Mouse (Mus musculus) limb, embryonic 12.5 days (tissue): ENCODE measurements around the gene Nqo2. TPM values are rescaled to one million over a fixed set of nuclear protein-coding genes. Genes with fewer than 3 reads are reported as not detected.
A peak's percentile ranks its signal among the peaks of the same experiment; 100 is the strongest.
"Not testable (repeated sequence)": the region's sequence is repeated elsewhere in the genome, so short reads cannot be mapped to it uniquely, and the experiment has no call there.

Experiments used
- ATAC-seq: fragments of 200-750 bp; cut with Nextera tagmentation; 2 replicates; pipeline ENCODE4 v1.8.0; 2017; ENCODE audit warnings: low read depth, moderate TSS enrichment; ENCODE audit not compliant: insufficient number of reproducible peaks, insufficient read depth, low FRiP score, low TSS enrichment
- H3K27ac ChIP-seq: fragments of 300-500 bp; sonication (generic); 2 replicates; pipeline ENCODE4 v1.5.1; 2016; ENCODE audit warnings: mild to moderate bottlenecking, moderate library complexity
- H3K27me3 ChIP-seq: fragments of 300-500 bp; sonication (generic); 2 replicates; pipeline ENCODE4 v1.6.1; 2016; ENCODE audit warnings: mild to moderate bottlenecking, moderate library complexity
- H3K36me3 ChIP-seq: fragments of 300-500 bp; sonication (generic); 2 replicates; pipeline ENCODE4 v1.6.1; 2016; ENCODE audit warnings: mild to moderate bottlenecking, moderate library complexity
- H3K4me1 ChIP-seq: fragments of 300-500 bp; sonication (generic); replicated peaks from 2 replicates; pipeline ENCODE4 v1.6.1; 2016
- H3K4me2 ChIP-seq: fragments of 300-500 bp; sonication (generic); 2 replicates; pipeline ENCODE4 v1.6.1; 2016; ENCODE audit warnings: mild to moderate bottlenecking, moderate library complexity
- H3K4me3 ChIP-seq: fragments of 300-500 bp; sonication (generic); replicated peaks from 2 replicates; pipeline ENCODE4 v1.5.1; 2016; ENCODE audit warnings: mild to moderate bottlenecking
- H3K9ac ChIP-seq: fragments of 300-500 bp; sonication (generic); replicated peaks from 2 replicates; pipeline ENCODE4 v1.6.1; 2016; ENCODE audit warnings: mild to moderate bottlenecking, moderate library complexity
- H3K9me3 ChIP-seq: fragments of 300-500 bp; sonication (generic); 2 replicates; pipeline ENCODE4 v1.6.1; 2016; ENCODE audit warnings: mild to moderate bottlenecking, moderate library complexity
- WGBS: fragments of 180-500 bp; shearing (Covaris S2); methylation state at CpG from one replicate; pipeline ENCODE4 v1.1.7; 2016; 5-methylcytosine and 5-hydroxymethylcytosine counted together
- polyA plus RNA-seq: library from polyadenylated mRNA; unstranded; fragments of >200 nt; fragmentation: Nextera tagmentation; extraction: Ambion mirVana; gene quantifications from 2 replicates; pipeline ENCODE4 v1.2.1, GENCODE M21; 2016

The Nqo2 gene
- 14.1 and 16.6 TPM in 2 replicates for polyA plus RNA-seq

DNA sequence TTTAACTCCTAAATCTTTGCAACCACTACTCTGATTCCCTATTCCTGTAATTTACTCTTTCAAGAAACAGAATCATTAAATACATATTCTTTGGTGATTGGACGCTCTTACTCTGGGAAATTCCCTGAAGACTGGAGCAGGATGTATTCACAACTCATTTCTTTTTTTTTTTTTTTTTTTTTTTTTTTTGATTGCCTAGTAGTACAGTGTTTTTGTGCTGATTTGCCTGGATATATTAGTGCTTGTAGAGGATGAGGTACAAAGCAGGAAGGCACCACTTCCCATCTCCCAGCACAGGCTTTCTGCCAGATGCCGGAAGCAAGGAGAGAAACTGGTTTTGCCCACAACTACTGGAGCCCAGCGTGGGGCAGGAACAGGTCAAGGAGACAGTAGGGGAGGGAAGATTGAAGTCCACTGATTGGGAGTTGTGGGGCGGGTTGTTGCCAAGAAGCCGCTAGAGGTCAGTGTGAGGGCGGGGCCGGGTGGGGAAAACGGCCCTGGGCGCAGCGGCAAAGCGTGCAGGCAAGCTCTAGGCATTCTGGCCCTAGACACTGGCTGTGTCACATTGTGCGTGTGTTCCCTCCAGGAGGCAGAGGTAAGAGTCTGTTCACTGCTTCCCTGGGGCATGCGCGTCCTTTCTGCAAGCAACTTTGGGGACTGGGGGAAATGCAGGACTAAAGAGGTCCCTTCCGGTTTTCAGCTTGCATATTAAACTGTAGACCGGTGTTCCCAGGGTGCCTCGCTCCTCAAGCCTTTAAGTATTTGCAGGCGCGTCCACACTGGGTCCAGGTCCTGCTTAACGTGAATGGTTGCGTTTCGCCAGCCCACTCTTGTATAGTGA, at the start of gene Nqo2:
Gene Nqo2 (plus strand): TSS at position 482 of the 841 bp plus-strand sequence.
- peak within 1 kb of the TSS; percentile 60 for H3K9ac ChIP-seq
- H3K27me3 ChIP-seq, result no peaks in the 10 kb centered on the region
- 3% methylated on average over 22 of the region's 22 CpGs for WGBS
- peak within 1 kb of the TSS; percentile 61 for H3K4me2 ChIP-seq
- peak within 1 kb of the TSS; percentile 58 for H3K4me3 ChIP-seq
- ATAC-seq, result peak; percentile 89
- peaks cover 7% of the 10 kb centered on the region; the same call in 1 of the 2 replicates for H3K4me1 ChIP-seq
- no peaks in the 10 kb centered on the region for H3K36me3 ChIP-seq
- no peaks in the 10 kb centered on the region for H3K9me3 ChIP-seq
- peak within 1 kb of the TSS; percentile 91 for H3K27ac ChIP-seq

DNA sequence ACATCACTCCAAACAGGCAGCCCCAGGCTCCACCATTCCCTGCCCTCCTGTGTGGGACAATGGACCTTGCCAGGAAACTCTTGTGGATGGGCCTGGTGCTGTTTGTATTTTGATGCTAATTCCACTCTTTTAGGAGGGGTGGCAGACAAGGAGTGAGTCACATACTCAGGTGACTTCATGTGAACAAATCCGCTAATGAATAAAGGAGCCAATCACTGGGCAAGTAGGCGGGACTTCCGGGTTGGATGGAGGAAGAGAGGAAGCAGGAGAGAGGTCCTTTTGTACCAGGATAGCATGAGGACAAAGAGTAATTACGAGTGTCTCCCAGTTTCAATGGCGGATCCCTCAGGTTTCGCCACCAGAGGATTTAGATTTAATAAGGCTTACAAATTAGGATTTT, 43.4 kb upstream of the Nqo2 start:
- Histone ChIP-seq H3K9ac (no peak overlapping the region), H3K4me2 (no peak overlapping the region), H3K4me3 (no peak overlapping the region), H3K36me3 (peaks cover 52% of the 10 kb centered on the region), H3K4me1 (no peaks in the 10 kb centered on the region), H3K27ac (no peak overlapping the region), H3K27me3 (no peaks in the 10 kb centered on the region), H3K9me3 (no peaks in the 10 kb centered on the region)
- 94% methylated on average over 6 of the region's 6 CpGs for WGBS
- ATAC-seq, result no peak

DNA sequence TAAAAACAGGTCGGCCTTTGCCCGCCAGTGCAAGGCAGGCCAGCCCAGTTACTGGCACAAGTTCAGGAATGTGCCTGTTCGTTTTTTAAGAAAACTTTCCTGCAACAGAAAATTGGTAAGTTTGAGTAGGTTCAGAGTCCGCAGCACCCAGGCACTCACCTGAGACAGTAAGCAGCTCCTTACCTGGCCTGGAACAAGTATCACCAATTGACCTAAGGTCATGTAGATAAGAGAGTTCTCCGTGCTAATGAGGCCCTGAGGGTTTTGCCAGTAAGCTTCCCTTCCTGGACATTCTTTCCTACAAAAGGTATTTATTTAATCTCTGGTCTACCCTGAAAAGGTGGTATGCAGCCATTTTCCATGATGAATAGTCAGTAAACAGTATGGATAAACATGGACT, 42.8 kb upstream of the Nqo2 start:
- H3K36me3 ChIP-seq, result peaks cover 52% of the 10 kb centered on the region
- H3K27me3 ChIP-seq, result no peaks in the 10 kb centered on the region
- WGBS, result 86% methylated on average over 5 of the region's 5 CpGs
- no peaks in the 10 kb centered on the region for H3K9me3 ChIP-seq
- no peak overlapping the region for H3K27ac ChIP-seq
- H3K9ac ChIP-seq, result no peak overlapping the region
- H3K4me3 ChIP-seq, result no peak overlapping the region
- ATAC-seq, result no peak
- H3K4me2 ChIP-seq, result no peak overlapping the region
- H3K4me1 ChIP-seq, result no peaks in the 10 kb centered on the region

DNA sequence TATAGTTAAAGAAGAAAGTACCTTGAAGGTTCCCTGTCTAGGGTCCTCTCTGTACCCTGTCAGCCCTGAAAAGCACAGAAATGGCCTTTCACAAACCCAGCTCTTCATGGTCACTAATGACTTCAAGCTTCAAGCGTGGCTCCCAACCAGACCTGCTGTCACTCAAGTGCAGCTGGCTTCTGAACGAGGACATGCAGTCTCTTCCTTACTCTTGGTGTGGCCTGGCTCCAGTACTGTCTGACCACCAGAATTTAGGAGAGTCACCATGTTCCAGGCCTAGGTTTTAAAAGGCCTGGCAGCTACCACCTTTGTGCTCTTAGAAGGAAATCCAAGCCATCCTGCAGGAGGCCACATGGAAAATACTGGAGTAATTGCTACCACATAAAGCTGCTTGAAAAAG, 34.2 kb upstream of the Nqo2 start:
- H3K4me1 ChIP-seq, result 0 out of 2 replicates have a peak, but pooled peaks cover 6% of the 10 kb centered on the region
- no peak overlapping the region for H3K27ac ChIP-seq
- no peak overlapping the region for H3K9ac ChIP-seq
- 76% methylated on average over 2 of the region's 2 CpGs for WGBS
- no peaks in the 10 kb centered on the region for H3K9me3 ChIP-seq
- 0 out of 2 replicates have a peak, but pooled peaks cover 10% of the 10 kb centered on the region for H3K36me3 ChIP-seq
- ATAC-seq, result no peak
- no peak overlapping the region for H3K4me3 ChIP-seq
- H3K27me3 ChIP-seq, result no peaks in the 10 kb centered on the region
- no peak overlapping the region for H3K4me2 ChIP-seq

DNA sequence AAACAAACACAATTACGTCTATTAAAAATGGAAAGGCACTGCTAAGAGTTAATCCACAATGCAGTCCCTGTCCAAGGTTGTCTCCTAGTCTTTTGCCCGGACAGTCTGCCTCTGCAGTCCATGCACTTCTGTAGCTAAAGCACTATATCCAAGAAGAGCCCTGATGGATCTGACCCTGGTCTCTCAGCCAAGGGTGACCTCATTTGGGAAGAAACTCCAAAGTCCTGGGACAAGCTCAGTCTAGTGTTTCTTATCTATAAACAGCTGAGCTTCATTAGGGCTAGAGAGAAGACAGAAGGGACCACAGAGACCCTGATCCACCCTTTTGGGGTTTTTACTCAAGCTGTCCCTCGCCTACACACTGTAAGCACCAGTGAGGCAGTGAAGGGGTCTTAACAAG, 33.6 kb upstream of the Nqo2 start:
- Histone ChIP-seq H3K36me3 (0 out of 2 replicates have a peak, but pooled peaks cover 10% of the 10 kb centered on the region), H3K4me1 (0 out of 2 replicates have a peak, but pooled peaks cover 7% of the 10 kb centered on the region), H3K4me3 (no peak overlapping the region), H3K27ac (no peak overlapping the region), H3K27me3 (no peaks in the 10 kb centered on the region), H3K9me3 (no peaks in the 10 kb centered on the region), H3K4me2 (no peak overlapping the region), H3K9ac (no peak overlapping the region)
- no peak for ATAC-seq
- WGBS, result 82% methylated on average over 3 of the region's 3 CpGs

DNA sequence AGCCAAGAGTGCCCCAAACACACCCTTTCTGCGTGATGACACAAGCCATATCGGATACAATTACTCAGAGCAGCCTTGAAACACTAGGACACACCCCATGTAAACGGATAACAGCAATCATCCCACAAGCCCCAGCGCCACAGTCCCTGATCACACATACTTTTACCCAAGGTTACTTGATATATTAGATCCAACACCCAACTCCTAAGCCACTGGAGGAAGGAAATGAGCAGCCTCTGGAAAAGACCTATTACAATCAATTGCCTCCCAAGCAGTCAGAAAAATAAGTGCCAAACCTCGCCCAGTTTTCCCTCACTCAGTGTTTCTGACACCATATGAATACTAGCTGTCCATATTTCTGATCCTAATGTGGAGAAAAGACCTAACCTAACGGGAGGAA, 29.7 kb upstream of the Nqo2 start:
- WGBS, result 72% methylated on average over 6 of the region's 6 CpGs
- Histone ChIP-seq H3K4me3 (no peak overlapping the region), H3K4me2 (peak overlapping the region; percentile 88), H3K4me1 (0 out of 2 replicates have a peak, but pooled peaks cover 11% of the 10 kb centered on the region), H3K27me3 (no peaks in the 10 kb centered on the region), H3K9me3 (no peaks in the 10 kb centered on the region), H3K27ac (no peak overlapping the region), H3K9ac (no peak overlapping the region), H3K36me3 (0 out of 2 replicates have a peak, but pooled peaks cover 6% of the 10 kb centered on the region)
- ATAC-seq, result no peak

DNA sequence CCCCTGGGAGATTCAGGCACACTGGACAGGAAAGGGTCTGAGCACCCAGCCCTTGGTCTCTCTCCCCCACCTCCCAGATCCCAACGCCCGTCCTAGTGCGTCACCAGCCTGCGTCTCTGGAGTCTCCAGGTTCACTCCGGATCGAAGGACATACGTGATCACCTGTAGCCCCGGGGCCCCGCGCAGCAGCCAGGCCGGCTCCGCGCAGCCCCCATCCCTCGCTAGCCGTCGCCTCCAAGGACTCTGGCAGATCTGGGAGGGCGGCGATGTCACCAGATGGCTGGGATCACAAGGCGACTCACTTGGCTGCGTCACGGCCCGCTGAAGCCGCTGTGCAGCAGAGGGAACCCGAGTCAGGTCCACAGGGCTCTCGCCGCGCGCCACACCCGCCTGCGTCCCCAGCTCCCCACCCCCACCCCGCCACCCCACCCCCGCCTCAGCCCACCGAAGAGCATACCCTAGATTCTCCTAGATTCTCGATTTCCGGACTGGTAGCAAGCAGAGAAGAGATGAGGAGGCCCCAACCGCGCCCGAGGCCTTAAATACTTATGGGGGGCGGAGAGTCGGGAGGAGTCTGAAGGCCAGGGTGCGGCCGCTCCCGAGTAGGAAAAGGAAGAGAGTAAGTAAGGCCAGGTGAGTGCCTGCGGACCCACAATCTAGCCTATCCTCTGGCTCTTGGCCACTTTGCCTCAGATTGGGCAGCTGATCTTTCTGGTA, 28.9 kb upstream of the Nqo2 start:
- Histone ChIP-seq H3K9ac (peak overlapping the region; percentile 80), H3K4me2 (peak overlapping the region; percentile 88), H3K27ac (no peak overlapping the region), H3K9me3 (no peaks in the 10 kb centered on the region), H3K36me3 (no peaks in the 10 kb centered on the region), H3K4me1 (0 out of 2 replicates have a peak, but pooled peaks cover 11% of the 10 kb centered on the region), H3K27me3 (no peaks in the 10 kb centered on the region), H3K4me3 (peak overlapping the region; percentile 69)
- ATAC-seq, result peak; percentile 81
- under 1% methylated on average over 44 of the region's 44 CpGs for WGBS

DNA sequence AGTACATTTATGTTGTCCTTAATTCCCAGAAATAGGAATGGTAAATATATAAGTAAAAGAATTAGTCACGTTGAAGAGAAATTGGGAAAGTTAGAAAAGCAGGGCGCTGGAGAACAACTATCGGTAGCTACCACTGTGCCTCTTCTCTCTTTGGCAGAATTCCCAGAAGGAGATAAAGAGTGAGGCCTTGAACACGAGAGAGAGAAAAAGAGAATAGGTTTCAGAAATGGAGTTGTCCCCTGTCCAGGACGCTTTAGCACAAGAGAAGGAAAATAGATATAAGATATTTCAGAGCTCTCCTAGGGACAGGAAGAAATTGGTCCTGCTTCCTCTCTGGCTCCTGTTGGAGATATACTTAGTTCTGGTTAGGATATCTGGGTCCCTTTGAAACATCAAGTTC, 27.3 kb upstream of the Nqo2 start:
- Histone ChIP-seq H3K9ac (no peak overlapping the region), H3K4me2 (no peak overlapping the region), H3K9me3 (no peaks in the 10 kb centered on the region), H3K4me3 (no peak overlapping the region), H3K36me3 (no peaks in the 10 kb centered on the region), H3K4me1 (0 out of 2 replicates have a peak, but pooled peaks cover 11% of the 10 kb centered on the region), H3K27me3 (no peaks in the 10 kb centered on the region), H3K27ac (no peak overlapping the region)
- no peak for ATAC-seq
- 86% methylated on average over 5 of the region's 5 CpGs for WGBS

DNA sequence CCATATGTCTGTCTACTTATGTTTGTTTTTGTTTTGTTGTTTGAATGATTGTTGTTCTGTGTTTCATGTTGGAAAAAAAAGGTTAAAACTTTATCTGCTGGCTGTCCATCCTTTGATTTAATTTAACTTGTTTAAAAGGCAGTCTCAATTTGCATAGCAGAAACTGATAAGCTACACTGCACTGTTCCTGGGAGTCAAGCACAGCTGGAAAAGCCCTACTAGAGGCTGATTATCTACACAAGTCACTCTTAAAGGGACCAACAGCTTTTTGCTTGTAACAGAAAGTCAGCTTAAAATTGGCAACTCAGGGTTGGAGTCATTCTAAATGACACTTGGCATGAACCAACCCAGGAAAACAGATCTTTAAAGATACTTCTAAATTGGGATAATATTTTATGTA, 26.9 kb upstream of the Nqo2 start:
- not testable (repeated sequence) for H3K4me2 ChIP-seq, H3K9me3 ChIP-seq, H3K27me3 ChIP-seq, H3K9ac ChIP-seq, H3K27ac ChIP-seq, H3K36me3 ChIP-seq, ATAC-seq, H3K4me3 ChIP-seq
- 0 out of 2 replicates have a peak, but pooled peaks cover 11% of the 10 kb centered on the region for H3K4me1 ChIP-seq

DNA sequence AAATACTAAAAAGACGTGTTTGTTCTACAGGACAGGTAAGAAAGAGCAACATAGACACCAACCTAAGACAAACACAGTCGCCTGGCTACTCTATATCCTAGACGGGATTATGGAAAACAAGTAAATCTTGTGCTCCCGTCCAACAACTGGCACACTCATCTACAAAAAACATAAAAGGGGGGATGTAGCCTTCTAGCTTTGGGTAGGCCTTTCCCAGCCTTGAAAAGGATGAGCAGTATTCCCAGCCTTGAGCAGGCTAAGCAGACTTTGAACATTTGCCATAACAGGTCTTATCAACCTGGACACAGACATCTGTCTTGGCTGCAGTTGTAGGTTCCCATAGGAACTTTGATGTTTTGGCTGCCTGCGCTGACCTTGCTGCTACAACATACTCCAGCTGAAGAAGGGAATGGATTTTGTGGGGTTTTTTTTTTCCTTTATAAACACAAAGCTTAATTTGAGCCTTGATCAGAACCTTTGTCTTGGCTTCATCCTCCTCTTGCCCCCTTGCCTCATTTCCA, 23.1 kb upstream of the Nqo2 start:
- no peak overlapping the region for H3K9ac ChIP-seq
- no peaks in the 10 kb centered on the region for H3K9me3 ChIP-seq
- no peak overlapping the region for H3K4me3 ChIP-seq
- H3K27me3 ChIP-seq, result no peaks in the 10 kb centered on the region
- WGBS, result 89% methylated on average over 5 of the region's 5 CpGs
- H3K36me3 ChIP-seq, result no peaks in the 10 kb centered on the region
- no peaks in the 10 kb centered on the region for H3K4me1 ChIP-seq
- H3K27ac ChIP-seq, result no peak overlapping the region
- ATAC-seq, result no peak
- no peak overlapping the region for H3K4me2 ChIP-seq

DNA sequence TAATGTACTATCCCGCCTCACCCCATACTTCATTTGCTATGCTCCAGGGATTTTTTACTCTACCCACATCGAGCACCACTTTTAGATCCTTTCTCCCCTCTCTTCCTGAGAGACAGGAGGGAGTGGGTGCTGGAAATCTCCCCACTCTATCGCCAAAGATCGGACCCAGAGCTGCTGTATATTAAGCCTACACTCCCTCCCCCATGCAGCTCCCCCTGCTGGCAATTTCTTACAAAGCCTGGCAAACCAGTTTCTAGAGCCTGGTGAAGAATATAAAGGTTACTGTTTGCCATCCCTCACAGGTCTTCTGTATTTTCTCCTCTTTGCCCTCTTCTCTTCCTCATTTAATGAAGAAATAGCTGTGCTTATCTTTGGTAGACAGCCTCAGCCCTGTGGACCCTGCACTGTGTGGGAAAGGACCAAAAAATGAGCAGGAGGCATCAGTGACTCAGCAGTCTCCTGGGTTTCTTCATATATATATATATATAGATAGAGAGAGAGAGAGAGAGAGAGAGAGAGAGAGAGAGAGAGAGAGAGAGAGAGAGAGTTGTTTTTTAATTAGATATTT, 22.2 kb upstream of the Nqo2 start:
- Histone ChIP-seq H3K9me3 (no peaks in the 10 kb centered on the region), H3K4me3 (no peak overlapping the region), H3K4me2 (no peak overlapping the region), H3K9ac (no peak overlapping the region), H3K4me1 (no peaks in the 10 kb centered on the region), H3K27ac (no peak overlapping the region), H3K36me3 (no peaks in the 10 kb centered on the region), H3K27me3 (no peaks in the 10 kb centered on the region)
- ATAC-seq, result no peak
- 44% methylated on average over 4 of the region's 4 CpGs for WGBS
